Mouse (Mus musculus): ENCODE data around the gene Trim67. TPM values are rescaled to one million over a fixed set of nuclear protein-coding genes. Genes with fewer than 3 reads are reported as not detected.

Trim67 gene
- 0.14 and 0.30 TPM in 2 replicates for polyA plus RNA-seq (2012; rRNA removed)

DNA sequence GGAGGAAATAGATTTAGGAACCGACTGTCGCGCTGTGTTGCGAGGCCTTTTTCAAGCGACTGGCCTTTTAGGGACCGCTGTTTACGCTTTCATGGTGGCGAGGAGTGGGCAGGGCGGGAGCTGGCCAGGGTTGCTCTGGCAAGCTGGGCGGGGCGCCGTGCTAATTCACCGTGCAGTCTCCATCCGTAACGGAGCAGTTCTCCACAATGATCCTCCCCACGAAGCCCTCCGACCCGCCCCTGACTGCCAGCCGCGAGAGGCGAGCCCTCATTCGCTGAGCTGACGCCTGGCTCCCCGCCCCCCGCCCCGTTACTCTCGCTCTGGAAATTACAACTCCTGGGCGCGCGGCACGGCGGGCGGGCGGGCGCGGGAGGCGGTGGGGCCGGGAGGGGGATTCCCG, at the start of gene Trim67:
Gene Trim67, plus strand, starts transcription at position 385 of the 400 bp plus-strand sequence.
- under 1% methylated on average over 39 of the region's 39 CpGs for WGBS
- Histone ChIP-seq H3K27me3 (replicated peaks; ENCODE audit: control insufficient read depth, insufficient read depth, low read length) (no peaks in the 10 kb centered on the region), H3K4me3 (ENCODE audit: insufficient read depth, low read depth, low read length) (peak within 1 kb of the TSS; percentile 18), H3K36me3 (ENCODE audit: control insufficient read depth, insufficient read depth, low read length) (no peaks in the 10 kb centered on the region), H3K4me1 (ENCODE audit: control insufficient read depth, insufficient read depth, low read length) (0 out of 2 replicates have a peak, but pooled peaks cover 5% of the 10 kb centered on the region), H3K27ac (ENCODE audit: insufficient read depth, low read depth, low read length) (no peak within 1 kb of the TSS)
- TF ChIP-seq CTCF (conservative IDR thresholded peaks at IDR 0.05; ENCODE audit: insufficient read depth, insufficient read length, low read depth, low read length) (no peak), POLR2A (IDR thresholded peaks at IDR 0.05; ENCODE audit: low read depth, low read length) (no peak)
- DNase-seq: peak; percentile 40

DNA sequence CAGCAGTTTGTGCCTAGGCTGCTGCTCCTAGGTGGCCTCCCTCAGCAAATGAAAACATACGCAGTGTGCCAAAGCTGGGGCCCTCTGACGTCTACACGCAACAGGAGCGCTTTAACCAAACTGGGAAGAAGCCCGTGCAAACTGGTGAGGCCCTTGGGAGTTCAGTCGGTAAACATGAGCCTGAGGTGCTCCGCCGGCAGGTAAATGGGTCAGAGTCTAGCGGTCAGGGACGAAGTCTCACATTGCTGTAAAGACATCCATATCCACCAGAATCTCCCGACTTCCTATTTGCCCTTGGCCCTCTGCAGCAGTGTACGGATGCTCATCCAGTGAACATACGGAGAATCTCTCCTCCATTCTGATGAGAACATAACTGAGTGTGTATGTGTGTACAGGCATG, 46.2 kb upstream of the Trim67 start:
- no peak overlapping the region for H3K4me3 ChIP-seq (ENCODE audit: insufficient read depth, low read depth, low read length)
- DNase-seq: no peak
- H3K27ac ChIP-seq (ENCODE audit: insufficient read depth, low read depth, low read length): no peak overlapping the region
- WGBS: 52% methylated on average over 13 of the region's 13 CpGs
- no peaks in the 10 kb centered on the region for H3K36me3 ChIP-seq (ENCODE audit: control insufficient read depth, insufficient read depth, low read length)
- no peaks in the 10 kb centered on the region; the same call in 1 of the 2 replicates for H3K4me1 ChIP-seq (ENCODE audit: control insufficient read depth, insufficient read depth, low read length)
- TF ChIP-seq CTCF (conservative IDR thresholded peaks at IDR 0.05; ENCODE audit: insufficient read depth, insufficient read length, low read depth, low read length) (no peak), POLR2A (IDR thresholded peaks at IDR 0.05; ENCODE audit: low read depth, low read length) (no peak)
- H3K27me3 ChIP-seq (replicated peaks; ENCODE audit: control insufficient read depth, insufficient read depth, low read length): no peaks in the 10 kb centered on the region

DNA sequence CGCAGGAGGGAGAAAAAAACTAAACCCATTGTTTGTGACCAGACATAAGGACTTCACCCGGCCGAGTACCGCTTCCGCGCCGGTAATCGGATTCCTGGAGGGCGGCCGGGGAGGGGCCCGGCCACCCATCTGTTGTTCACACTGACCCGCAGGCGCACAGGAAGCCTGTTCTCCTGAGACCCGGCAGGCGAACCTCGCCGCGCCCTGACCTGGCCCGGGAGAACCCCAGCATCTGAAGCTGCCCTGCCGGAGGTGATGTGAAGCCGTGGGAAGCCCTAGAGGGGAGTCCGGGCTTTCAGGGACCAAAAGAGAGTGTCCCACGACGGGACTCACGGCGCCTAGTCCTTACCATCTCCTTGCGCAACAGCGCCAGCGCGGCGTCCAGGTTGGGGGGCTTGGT, 41.7 kb upstream of the Trim67 start:
- no peaks in the 10 kb centered on the region for H3K36me3 ChIP-seq (ENCODE audit: control insufficient read depth, insufficient read depth, low read length)
- TF ChIP-seq CTCF (conservative IDR thresholded peaks at IDR 0.05; ENCODE audit: insufficient read depth, insufficient read length, low read depth, low read length): no peak
- TF ChIP-seq POLR2A (IDR thresholded peaks at IDR 0.05; ENCODE audit: low read depth, low read length): no peak
- peak; percentile 13 for DNase-seq
- H3K4me3 ChIP-seq (ENCODE audit: insufficient read depth, low read depth, low read length): peak overlapping the region; percentile 52
- no peak overlapping the region for H3K27ac ChIP-seq (ENCODE audit: insufficient read depth, low read depth, low read length)
- no peaks in the 10 kb centered on the region; the same call in 1 of the 2 replicates for H3K4me1 ChIP-seq (ENCODE audit: control insufficient read depth, insufficient read depth, low read length)
- WGBS: under 1% methylated on average over 31 of the region's 31 CpGs
- no peaks in the 10 kb centered on the region for H3K27me3 ChIP-seq (replicated peaks; ENCODE audit: control insufficient read depth, insufficient read depth, low read length)

DNA sequence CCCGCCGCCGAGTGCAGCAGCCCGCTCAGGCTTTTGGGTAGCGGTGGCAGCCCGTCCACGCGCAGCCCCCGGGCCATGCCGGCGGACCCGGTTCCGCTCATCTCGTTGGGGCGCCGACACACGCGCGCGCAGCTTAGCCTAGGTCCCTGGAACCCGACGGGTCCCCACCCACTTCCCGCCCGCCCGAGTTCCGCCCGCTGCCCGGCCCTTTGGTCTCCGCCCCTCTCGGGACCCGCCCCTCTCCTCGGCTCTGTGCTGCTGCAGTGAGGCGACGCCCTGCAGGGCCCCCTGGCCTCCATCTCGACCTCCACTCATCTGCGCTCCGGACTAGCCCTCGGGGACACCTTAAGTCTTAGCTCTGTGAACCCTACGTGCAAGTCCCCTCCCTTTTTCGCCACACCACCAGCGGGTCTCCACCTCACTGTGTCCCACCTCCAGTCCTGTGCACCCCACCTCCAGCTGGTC, 41.2 kb upstream of the Trim67 start, which contains the start of gene Fam89a:
Gene Fam89a, minus strand, starts transcription at position 124 of the 465 bp plus-strand sequence.
- H3K27ac ChIP-seq (ENCODE audit: insufficient read depth, low read depth, low read length): no peak within 1 kb of the TSS
- TF ChIP-seq POLR2A (IDR thresholded peaks at IDR 0.05; ENCODE audit: low read depth, low read length) (no peak), CTCF (conservative IDR thresholded peaks at IDR 0.05; ENCODE audit: insufficient read depth, insufficient read length, low read depth, low read length) (no peak)
- peak within 1 kb of the TSS; percentile 52 for H3K4me3 ChIP-seq (ENCODE audit: insufficient read depth, low read depth, low read length)
- peak; percentile 49 for DNase-seq
- no peaks in the 10 kb centered on the region for H3K27me3 ChIP-seq (replicated peaks; ENCODE audit: control insufficient read depth, insufficient read depth, low read length)
- 3% methylated on average over 41 of the region's 41 CpGs for WGBS
- H3K36me3 ChIP-seq (ENCODE audit: control insufficient read depth, insufficient read depth, low read length): no peaks in the 10 kb centered on the region
- no peaks in the 10 kb centered on the region; the same call in 1 of the 2 replicates for H3K4me1 ChIP-seq (ENCODE audit: control insufficient read depth, insufficient read depth, low read length)

DNA sequence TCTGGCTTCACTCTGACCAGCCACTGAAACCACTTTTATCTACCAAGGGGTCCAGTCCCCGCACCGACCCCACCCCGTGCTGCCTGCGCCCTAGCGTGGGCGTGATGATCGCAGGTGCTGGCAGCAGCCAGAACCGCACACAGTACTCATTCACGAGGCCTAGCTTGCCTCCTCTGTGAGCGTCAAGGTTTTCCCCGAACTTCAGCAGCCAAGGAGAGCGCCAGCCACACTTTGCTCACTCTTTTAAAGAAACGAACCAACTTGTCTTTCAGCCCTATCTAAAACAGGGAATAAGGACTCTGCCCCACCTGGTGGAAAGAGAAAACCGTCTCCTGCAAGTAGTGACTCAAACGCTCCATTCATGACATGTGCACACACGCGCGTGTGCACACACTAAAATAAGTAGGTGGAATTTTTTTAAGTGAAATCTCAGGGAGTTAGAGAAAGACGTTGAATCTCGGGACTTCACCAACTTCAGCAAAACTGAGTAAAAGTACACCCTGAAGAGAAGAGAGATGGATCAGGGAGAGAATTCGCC, 40.5 kb upstream of the Trim67 start:
- TF ChIP-seq CTCF (conservative IDR thresholded peaks at IDR 0.05; ENCODE audit: insufficient read depth, insufficient read length, low read depth, low read length) (no peak), POLR2A (IDR thresholded peaks at IDR 0.05; ENCODE audit: low read depth, low read length) (no peak)
- Histone ChIP-seq H3K4me1 (ENCODE audit: control insufficient read depth, insufficient read depth, low read length) (no peaks in the 10 kb centered on the region; the same call in 1 of the 2 replicates), H3K27me3 (replicated peaks; ENCODE audit: control insufficient read depth, insufficient read depth, low read length) (no peaks in the 10 kb centered on the region), H3K4me3 (ENCODE audit: insufficient read depth, low read depth, low read length) (no peak overlapping the region), H3K36me3 (ENCODE audit: control insufficient read depth, insufficient read depth, low read length) (no peaks in the 10 kb centered on the region), H3K27ac (ENCODE audit: insufficient read depth, low read depth, low read length) (no peak overlapping the region)
- whole genome bisulfite sequencing: 65% methylated on average over 21 of the region's 21 CpGs
- no peak for DNase-seq

DNA sequence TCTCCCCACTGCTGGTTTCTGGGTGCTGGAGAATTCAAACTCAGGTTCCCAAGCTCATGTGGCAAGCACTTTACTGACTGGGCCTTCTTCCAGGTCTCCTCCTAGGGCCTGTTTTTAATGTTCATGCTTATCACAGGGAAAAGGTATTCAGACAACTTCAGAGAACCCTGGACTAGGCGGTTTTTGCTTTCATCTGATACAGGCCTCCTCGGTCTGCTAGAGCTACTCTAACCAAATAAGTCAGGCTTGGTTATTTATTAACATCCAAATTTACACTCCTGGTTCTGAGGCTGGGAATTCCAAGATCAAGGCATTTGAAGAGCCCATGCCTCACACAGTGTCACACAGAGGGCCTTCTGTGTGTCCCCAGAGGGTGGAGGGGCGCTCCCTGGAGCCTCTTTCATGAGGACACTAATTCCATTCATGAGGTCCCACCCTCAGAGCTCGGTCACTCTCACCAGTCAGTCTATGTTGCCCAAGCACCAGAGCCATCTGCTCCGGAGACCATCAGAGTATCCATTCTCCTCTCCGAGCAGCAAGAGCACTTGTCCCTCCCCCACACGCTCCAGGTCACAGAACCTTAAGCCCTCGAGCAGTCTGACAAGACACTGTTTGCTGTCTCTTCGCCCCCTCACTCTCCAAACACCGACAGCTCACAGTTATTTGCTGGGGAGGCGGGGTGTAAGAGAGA, 38.6 kb upstream of the Trim67 start:
- Histone ChIP-seq H3K27me3 (replicated peaks; ENCODE audit: control insufficient read depth, insufficient read depth, low read length) (no peaks in the 10 kb centered on the region), H3K4me1 (ENCODE audit: control insufficient read depth, insufficient read depth, low read length) (no peaks in the 10 kb centered on the region; the same call in 1 of the 2 replicates), H3K4me3 (ENCODE audit: insufficient read depth, low read depth, low read length) (no peak overlapping the region), H3K27ac (ENCODE audit: insufficient read depth, low read depth, low read length) (peak overlapping the region; percentile 10; the same call in 1 of the 2 replicates), H3K36me3 (ENCODE audit: control insufficient read depth, insufficient read depth, low read length) (no peaks in the 10 kb centered on the region)
- TF ChIP-seq POLR2A (IDR thresholded peaks at IDR 0.05; ENCODE audit: low read depth, low read length) (no peak), CTCF (conservative IDR thresholded peaks at IDR 0.05; ENCODE audit: insufficient read depth, insufficient read length, low read depth, low read length) (no peak)
- WGBS: 26% methylated on average over 11 of the region's 11 CpGs
- DNase-seq: peak; percentile 56

DNA sequence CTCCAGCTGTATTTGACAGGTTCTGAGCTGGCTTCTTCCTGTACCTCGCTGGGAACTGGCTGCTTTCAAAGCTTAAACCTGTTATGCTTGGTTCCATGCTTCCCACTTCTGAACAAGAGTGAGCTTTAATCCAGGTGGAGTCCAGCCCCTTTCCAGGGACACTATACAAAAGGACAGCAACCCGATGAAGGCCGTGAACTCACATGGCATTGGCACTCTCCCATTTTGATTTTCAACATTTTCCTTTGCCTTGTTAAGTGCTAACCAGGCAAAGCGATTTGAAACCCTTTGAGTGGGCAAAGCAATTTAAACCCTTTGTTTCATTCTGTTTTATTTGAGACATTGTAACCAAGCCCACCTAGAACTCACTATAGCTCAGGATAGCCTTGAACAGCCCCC, 38.1 kb upstream of the Trim67 start:
- Histone ChIP-seq H3K27me3 (replicated peaks; ENCODE audit: control insufficient read depth, insufficient read depth, low read length) (no peaks in the 10 kb centered on the region), H3K4me3 (ENCODE audit: insufficient read depth, low read depth, low read length) (no peak overlapping the region), H3K36me3 (ENCODE audit: control insufficient read depth, insufficient read depth, low read length) (no peaks in the 10 kb centered on the region), H3K27ac (ENCODE audit: insufficient read depth, low read depth, low read length) (no peak overlapping the region; the same call in 1 of the 2 replicates), H3K4me1 (ENCODE audit: control insufficient read depth, insufficient read depth, low read length) (no peaks in the 10 kb centered on the region; the same call in 1 of the 2 replicates)
- peak; percentile 14 for DNase-seq
- WGBS: 50% methylated on average over 4 of the region's 4 CpGs
- no peak for TF ChIP-seq CTCF (conservative IDR thresholded peaks at IDR 0.05; ENCODE audit: insufficient read depth, insufficient read length, low read depth, low read length)
- no peak for TF ChIP-seq POLR2A (IDR thresholded peaks at IDR 0.05; ENCODE audit: low read depth, low read length)

Data from kidney, adult 2 months (tissue).